Mouse (Mus musculus) forebrain, embryonic 16.5 days (tissue): ENCODE data around the gene Psmd4. TPM values are rescaled to one million over a fixed set of nuclear protein-coding genes. Genes with fewer than 3 reads are reported as not detected.

ENCODE experiments used
- ATAC-seq: fragments of 200-750 bp; cut with Nextera tagmentation; 2 replicates; pipeline ENCODE4 v1.8.0; 2017; ENCODE audit warnings: mild to moderate bottlenecking, moderate library complexity
- H3K27ac ChIP-seq: fragments of 300-500 bp; sonication (generic); 2 replicates; pipeline ENCODE4 v1.5.1; 2014; ENCODE audit warnings: low read length, control low read depth
- H3K27me3 ChIP-seq: fragments of 300-500 bp; sonication (generic); replicated peaks from 2 replicates; pipeline ENCODE4 v1.6.1; 2014; ENCODE audit warnings: low read length; ENCODE audit not compliant: control insufficient read depth, insufficient read depth
- H3K36me3 ChIP-seq: fragments of 300-500 bp; sonication (generic); 2 replicates; pipeline ENCODE4 v1.6.1; 2014; ENCODE audit not compliant: control insufficient read depth, insufficient read depth
- H3K4me1 ChIP-seq: fragments of 300-500 bp; sonication (generic); replicated peaks from 2 replicates; pipeline ENCODE4 v1.6.1; 2014; ENCODE audit warnings: low read length; ENCODE audit not compliant: control insufficient read depth, insufficient read depth
- H3K4me2 ChIP-seq: fragments of 300-500 bp; sonication (generic); 2 replicates; pipeline ENCODE4 v1.6.1; 2014; ENCODE audit warnings: mild to moderate bottlenecking, low read length, control low read depth
- H3K4me3 ChIP-seq: fragments of 300-500 bp; sonication (generic); replicated peaks from 2 replicates; pipeline ENCODE4 v1.5.1; 2014; ENCODE audit warnings: mild to moderate bottlenecking, low read length, control low read depth
- H3K9ac ChIP-seq: fragments of 300-500 bp; sonication (generic); replicated peaks from 2 replicates; pipeline ENCODE4 v1.6.1; 2014; ENCODE audit warnings: low read depth, low read length, control low read depth
- H3K9me3 ChIP-seq: fragments of 300-500 bp; sonication (generic); 2 replicates; pipeline ENCODE4 v1.6.1; 2016; ENCODE audit warnings: low read length; ENCODE audit not compliant: control insufficient read depth
- WGBS: fragments of 180-500 bp; shearing (Covaris S2); extraction: QIAGEN DNeasy Blood & Tissue Kit; methylation state at CpG from one replicate; pipeline ENCODE4 v1.1.7; 2014; 5-methylcytosine and 5-hydroxymethylcytosine counted together
- polyA plus RNA-seq: library from polyadenylated mRNA; unstranded; fragments of >200 nt; fragmentation: Nextera tagmentation; extraction: Ambion mirVana; gene quantifications from 2 replicates; pipeline ENCODE4 v1.2.1, GENCODE M21; 2015

Psmd4 gene
- polyA plus RNA-seq, 1 experiment from 2014 or later, result 291 TPM

DNA sequence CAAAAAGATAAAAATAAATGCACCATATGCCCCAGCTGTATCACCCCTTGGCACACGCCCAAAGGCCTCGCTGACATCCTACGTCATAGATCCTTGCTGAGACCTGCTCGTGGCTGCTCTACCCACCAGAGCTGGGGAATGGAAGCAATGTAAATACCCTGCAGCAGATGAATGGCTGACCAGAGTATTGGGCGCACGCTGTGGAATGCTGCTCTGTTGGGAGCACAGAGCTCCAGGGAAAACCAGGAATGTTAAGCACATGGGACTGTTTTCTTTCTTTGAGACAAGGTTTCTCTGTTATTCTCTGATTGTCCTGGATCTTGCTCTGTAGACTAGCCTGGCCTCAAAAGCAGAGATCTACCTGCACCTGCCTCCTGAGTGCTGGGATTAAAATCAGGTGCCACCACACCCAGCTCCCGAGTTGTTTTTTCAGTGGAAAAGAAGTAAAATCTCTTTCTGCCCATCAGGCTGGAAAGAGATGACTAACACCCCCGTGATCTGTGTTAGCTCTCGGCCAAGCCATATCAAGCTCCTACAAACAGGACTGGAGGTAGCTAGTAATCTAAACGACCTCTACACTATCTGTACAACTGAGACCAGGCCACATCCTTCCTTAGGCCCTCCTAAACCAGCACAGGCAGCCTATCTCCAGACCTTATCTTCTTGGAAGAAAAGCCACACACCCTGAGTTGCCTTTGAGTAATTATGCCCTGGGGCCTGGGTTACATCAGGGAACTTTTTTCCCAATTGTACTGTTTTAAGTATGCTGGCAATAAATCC is 12.3 kb upstream of the Psmd4 start:
- Histone ChIP-seq H3K4me3 (no peak overlapping the region), H3K9ac (no peak overlapping the region), H3K4me1 (no peaks in the 10 kb centered on the region), H3K36me3 (peaks cover 3% of the 10 kb centered on the region; the same call in 1 of the 2 replicates), H3K9me3 (no peaks in the 10 kb centered on the region), H3K4me2 (no peak overlapping the region), H3K27me3 (no peaks in the 10 kb centered on the region), H3K27ac (no peak overlapping the region)
- WGBS, result 51% methylated on average over 10 of the region's 10 CpGs
- ATAC-seq, result no peak

DNA sequence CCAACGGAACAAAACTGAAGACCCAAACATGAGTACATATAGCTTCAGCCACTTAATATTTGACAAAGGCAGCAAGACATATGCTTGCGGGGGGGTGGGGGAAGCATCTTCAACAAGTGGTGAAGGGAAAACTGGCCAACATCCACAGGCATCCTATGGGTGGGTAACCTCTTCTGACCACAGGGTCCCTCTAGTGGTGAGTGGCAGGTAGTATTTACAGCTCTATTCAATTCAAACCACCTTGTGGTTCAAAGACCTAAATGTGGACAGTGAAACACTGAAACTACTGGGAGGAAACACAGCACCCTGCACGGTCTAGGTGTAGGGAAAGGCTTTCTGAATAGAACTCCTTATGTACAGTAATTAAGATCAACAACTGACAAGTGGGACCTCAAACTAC is 11.3 kb upstream of the Psmd4 start:
- Histone ChIP-seq H3K36me3 (peaks cover 3% of the 10 kb centered on the region; the same call in 1 of the 2 replicates), H3K27ac (no peak overlapping the region), H3K9ac (no peak overlapping the region), H3K4me1 (no peaks in the 10 kb centered on the region), H3K9me3 (no peaks in the 10 kb centered on the region), H3K4me2 (no peak overlapping the region), H3K27me3 (no peaks in the 10 kb centered on the region), H3K4me3 (no peak overlapping the region)
- 50% methylated on average over 3 of the region's 3 CpGs for WGBS
- no peak for ATAC-seq

DNA sequence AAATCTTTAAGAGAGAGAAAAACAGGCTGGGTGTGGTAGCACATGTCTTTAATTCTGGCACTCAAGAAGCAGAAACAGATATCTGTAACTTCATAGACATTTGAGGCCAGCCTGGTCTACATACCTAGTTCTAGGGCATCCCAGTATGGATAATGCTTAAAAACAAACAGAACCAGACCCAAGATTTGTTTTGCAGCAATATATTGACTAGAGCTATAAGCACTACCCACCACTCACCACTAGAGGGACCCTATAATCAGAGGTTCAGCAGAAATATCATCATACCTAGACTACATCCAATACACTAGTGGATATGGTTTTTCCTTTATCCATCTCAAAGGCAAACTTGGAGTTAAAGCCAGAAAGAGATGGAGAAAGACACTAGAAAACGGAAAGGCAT is 10.5 kb upstream of the Psmd4 start:
- no peak overlapping the region for H3K4me2 ChIP-seq
- H3K9me3 ChIP-seq, result no peaks in the 10 kb centered on the region
- ATAC-seq, result 0 out of 2 replicates have a peak, but pooled peaks have one; percentile 64
- no peak overlapping the region for H3K4me3 ChIP-seq
- H3K9ac ChIP-seq, result no peak overlapping the region
- no peaks in the 10 kb centered on the region for H3K4me1 ChIP-seq
- H3K36me3 ChIP-seq, result peaks cover under 1% of the 10 kb centered on the region; the same call in 1 of the 2 replicates
- no peaks in the 10 kb centered on the region for H3K27me3 ChIP-seq
- 58% methylated on average over 1 of the region's 1 CpGs for WGBS
- no peak overlapping the region for H3K27ac ChIP-seq

DNA sequence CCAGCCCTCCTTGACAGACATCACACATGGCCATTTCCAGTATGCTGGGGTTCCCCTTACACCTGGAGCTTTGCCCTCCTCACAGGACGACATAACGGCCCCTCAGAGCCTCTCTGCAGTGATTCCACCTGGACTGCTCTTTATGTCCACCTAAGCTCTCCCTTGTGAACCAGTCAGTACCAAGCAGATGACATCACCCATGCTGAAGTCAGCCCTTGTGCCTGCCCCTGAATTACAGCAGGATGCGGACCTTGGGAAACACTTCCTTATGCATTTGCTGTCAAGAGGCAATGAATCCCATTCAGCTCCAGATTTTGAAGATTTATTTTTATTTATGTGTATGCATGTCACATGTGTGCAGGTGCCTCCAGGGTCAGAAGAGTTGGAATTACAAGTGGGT is 5.5 kb upstream of the Psmd4 start:
- H3K9me3 ChIP-seq, result no peaks in the 10 kb centered on the region
- H3K4me1 ChIP-seq, result peaks cover under 1% of the 10 kb centered on the region
- H3K36me3 ChIP-seq, result no peaks in the 10 kb centered on the region
- H3K9ac ChIP-seq, result no peak overlapping the region
- ATAC-seq, result no peak
- H3K4me2 ChIP-seq, result no peak overlapping the region
- no peak overlapping the region for H3K4me3 ChIP-seq
- 76% methylated on average over 3 of the region's 3 CpGs for WGBS
- no peaks in the 10 kb centered on the region for H3K27me3 ChIP-seq
- H3K27ac ChIP-seq, result no peak overlapping the region

DNA sequence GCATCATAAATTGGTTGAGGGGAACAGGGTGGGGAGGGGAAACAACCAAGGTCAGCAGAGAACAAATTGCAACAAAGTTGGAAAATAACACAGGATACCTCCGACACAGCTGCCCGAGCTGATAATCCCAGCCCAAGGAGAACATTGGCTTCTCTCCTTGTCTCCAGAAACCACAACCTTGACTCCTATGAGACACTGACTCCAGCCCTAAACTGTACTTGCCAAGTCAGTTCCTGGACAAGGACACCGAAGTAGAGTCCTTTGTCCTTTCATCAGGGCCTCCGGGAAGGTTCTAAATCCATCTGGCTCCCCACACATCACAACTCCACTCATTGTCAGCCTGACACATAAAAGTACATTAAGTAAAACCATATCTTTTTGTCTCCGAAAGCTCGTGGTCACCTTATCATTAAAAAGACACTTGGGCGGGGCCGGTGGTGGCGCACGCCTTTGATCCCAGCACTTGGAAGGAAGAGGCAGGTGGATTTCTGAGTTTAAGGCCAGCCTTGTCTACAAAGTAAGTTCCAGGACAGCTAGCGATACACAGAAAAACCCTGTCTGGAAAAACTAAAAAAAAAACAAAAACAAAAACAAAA is 4.1 kb upstream of the Psmd4 start:
- H3K4me1 ChIP-seq, result peaks cover 6% of the 10 kb centered on the region
- ATAC-seq, result no peak
- H3K9ac ChIP-seq, result no peak overlapping the region
- H3K4me2 ChIP-seq, result no peak overlapping the region
- no peaks in the 10 kb centered on the region for H3K9me3 ChIP-seq
- no peaks in the 10 kb centered on the region for H3K27me3 ChIP-seq
- H3K36me3 ChIP-seq, result no peaks in the 10 kb centered on the region
- H3K27ac ChIP-seq, result no peak overlapping the region
- 90% methylated on average over 11 of the region's 11 CpGs for WGBS
- no peak overlapping the region for H3K4me3 ChIP-seq

DNA sequence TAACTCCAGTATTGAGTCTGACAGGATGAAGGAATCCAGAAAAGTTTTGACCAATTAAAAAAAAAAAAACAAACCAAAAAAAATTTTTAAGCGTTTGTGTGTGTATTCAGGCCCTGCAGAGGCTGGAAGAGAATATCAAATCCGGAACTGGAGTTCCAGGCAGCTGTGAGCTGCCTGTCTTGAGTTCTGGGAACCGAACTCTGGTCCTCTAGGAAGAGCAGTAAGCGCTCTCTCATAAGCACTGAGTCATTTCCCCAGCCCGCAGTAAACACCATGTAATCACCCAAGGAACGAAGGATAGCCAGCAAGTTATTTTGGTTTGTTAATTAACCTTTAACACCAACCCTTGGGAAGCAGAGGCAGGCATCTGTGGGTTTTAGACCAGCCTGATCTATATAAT is 837 bp upstream of the Psmd4 start:
- H3K4me2 ChIP-seq, result no peak overlapping the region
- peaks cover 11% of the 10 kb centered on the region for H3K4me1 ChIP-seq
- no peak overlapping the region for H3K9ac ChIP-seq
- H3K27me3 ChIP-seq, result no peaks in the 10 kb centered on the region
- no peaks in the 10 kb centered on the region for H3K36me3 ChIP-seq
- no peak overlapping the region for H3K4me3 ChIP-seq
- WGBS, result 77% methylated on average over 6 of the region's 6 CpGs
- H3K9me3 ChIP-seq, result no peaks in the 10 kb centered on the region
- H3K27ac ChIP-seq, result no peak overlapping the region
- ATAC-seq, result no peak

DNA sequence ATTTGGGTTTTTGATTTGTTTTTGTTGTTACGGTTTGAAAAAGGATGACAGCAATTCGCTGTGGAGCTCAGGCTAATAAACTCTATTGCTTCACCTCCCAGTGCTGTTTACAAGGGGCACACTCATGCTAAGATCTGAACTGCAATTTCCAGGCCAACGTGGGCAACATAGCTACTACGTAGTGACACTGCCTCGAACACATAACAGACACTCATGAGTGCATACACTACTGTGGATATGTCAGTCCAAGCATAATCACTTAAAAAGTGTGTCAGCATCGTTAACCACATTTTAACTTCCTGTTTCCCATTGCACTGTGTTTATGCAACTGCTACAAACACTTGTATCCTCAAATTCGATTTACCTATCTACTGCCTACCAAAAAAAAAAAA is 420 bp upstream of the Psmd4 start:
- Histone ChIP-seq H3K4me1 (peaks cover 11% of the 10 kb centered on the region), H3K36me3 (no peaks in the 10 kb centered on the region), H3K9me3 (no peaks in the 10 kb centered on the region), H3K4me2 (peak overlapping the region; percentile 63), H3K27ac (peak overlapping the region; percentile 19; the same call in 1 of the 2 replicates), H3K9ac (peak overlapping the region; percentile 51; the same call in 1 of the 2 replicates), H3K4me3 (peak overlapping the region; percentile 73), H3K27me3 (no peaks in the 10 kb centered on the region)
- WGBS, result 25% methylated on average over 7 of the region's 7 CpGs
- peak; percentile 58 for ATAC-seq

DNA sequence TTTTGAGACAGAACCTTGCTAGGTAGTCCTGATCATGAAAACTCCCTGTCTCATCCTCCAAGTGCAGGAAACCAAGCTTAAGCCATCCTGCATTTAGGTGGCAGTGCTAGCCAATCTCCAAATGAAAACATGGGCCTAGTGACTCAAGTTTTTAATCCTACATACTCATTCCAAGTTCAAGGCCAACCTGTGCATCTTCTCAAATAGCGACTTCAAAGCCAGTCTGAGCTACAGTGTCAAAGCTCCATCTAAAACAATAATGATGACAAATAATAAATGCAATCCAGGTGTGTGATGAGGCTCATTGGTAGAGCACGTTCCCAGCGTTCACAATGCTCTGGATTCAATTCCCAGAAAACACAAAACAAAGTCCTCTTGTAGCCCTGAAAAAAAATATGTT is 789 bp downstream of the Psmd4 start:
- peak overlapping the region; percentile 73 for H3K4me3 ChIP-seq
- H3K27me3 ChIP-seq, result no peaks in the 10 kb centered on the region
- peak overlapping the region; percentile 76 for H3K9ac ChIP-seq
- peak overlapping the region; percentile 59 for H3K4me2 ChIP-seq
- H3K4me1 ChIP-seq, result peaks cover 11% of the 10 kb centered on the region
- H3K27ac ChIP-seq, result no peak overlapping the region
- no peaks in the 10 kb centered on the region for H3K36me3 ChIP-seq
- ATAC-seq, result no peak
- H3K9me3 ChIP-seq, result no peaks in the 10 kb centered on the region
- WGBS, result 20% methylated on average over 3 of the region's 3 CpGs

DNA sequence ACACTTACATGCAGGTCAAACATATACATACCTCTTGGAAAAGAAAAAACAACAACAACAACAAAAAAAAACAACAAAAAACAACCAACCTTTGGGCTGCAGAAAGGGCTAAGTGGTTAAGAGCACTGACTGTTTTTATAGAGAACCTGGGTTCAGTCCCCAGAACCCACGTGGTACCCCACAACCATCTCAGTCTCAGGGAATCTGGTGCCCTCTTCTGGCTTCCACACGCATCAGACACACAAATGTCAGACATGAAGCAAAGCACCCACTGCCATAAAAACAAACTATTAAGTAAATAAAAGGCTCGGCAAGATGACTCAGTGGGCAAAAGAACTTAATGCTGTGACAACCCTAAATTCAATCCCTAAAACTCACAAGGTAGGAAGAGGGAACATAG is 12.5 kb downstream of the Psmd4 start:
- H3K9me3 ChIP-seq, result no peaks in the 10 kb centered on the region
- H3K4me2 ChIP-seq, result no peak overlapping the region
- no peak for ATAC-seq
- H3K9ac ChIP-seq, result no peak overlapping the region
- no peaks in the 10 kb centered on the region for H3K27me3 ChIP-seq
- 65% methylated on average over 3 of the region's 3 CpGs for WGBS
- peaks cover 28% of the 10 kb centered on the region for H3K36me3 ChIP-seq
- H3K4me3 ChIP-seq, result no peak overlapping the region
- H3K27ac ChIP-seq, result no peak overlapping the region
- H3K4me1 ChIP-seq, result peaks cover 4% of the 10 kb centered on the region; the same call in 1 of the 2 replicates
